Mouse (Mus musculus) telencephalon, adult 2 months (tissue): ENCODE results near the gene Lhcgr.

Experiments used
- DNase-seq: peaks from one replicate; pipeline ENCODE4 v3.0.0-alpha.2; 2011; ENCODE audit warnings: low read depth, low spot score

Lhcgr gene

GRCm38 (mm10) chr17:88703112-88703511, 88.7 kb downstream of the Lhcgr start:
- no peak for DNase-seq

- no peak for DNase-seq
These were observed 89.4 kb downstream of the Lhcgr start for GRCm38 (mm10) chr17:88702345-88702744.

GRCm38 (mm10) chr17:88700901-88701300, 90.9 kb downstream of the Lhcgr start:
- DNase-seq = no peak

DNA sequence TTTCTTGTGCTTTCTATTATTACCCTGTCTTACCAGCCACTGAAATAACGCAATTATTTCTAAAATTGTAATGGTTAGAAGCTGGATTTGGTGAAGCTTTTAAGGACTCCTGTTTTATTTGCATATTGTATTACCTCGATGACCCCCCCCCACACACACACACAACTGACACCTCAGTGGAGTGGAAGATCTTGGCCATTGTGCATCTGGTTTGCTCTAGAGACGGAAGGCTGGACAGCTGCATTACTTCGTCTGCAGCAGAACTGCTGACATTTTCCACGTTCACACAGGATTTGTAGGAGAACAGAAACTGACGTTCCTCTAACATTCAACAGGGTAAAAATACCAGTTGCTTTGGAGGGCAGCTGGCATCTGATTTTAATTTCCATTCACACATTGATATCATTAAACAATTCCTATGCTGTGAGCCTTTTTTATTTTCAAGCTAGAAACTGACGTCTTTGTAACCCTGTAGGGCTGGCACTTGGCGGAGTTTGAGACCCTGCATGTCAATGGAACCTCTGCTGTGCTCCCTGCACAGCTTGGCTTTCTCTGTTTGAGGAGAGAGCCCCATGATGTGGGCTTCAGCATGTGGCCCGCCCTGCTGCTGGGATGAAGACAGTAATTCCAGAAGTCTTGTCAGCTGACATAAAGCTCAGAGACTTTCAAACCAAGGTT, 95.0 kb downstream of the Lhcgr start:
- no peak for DNase-seq

- DNase-seq = no peak
These were observed 103.6 kb downstream of the Lhcgr start for GRCm38 (mm10) chr17:88688226-88688625.

GRCm38 (mm10) chr17:88675310-88676309, 116.2 kb downstream of the Lhcgr start:
- peak; percentile 17 for DNase-seq

- DNase-seq = no peak
These were observed 121.0 kb downstream of the Lhcgr start for GRCm38 (mm10) chr17:88670800-88671199.

GRCm38 (mm10) chr17:88669921-88670320, 121.9 kb downstream of the Lhcgr start:
- no peak for DNase-seq

- no peak for DNase-seq
These were observed 123.3 kb downstream of the Lhcgr start, which contains the start of gene Gtf2a1l for GRCm38 (mm10) chr17:88668452-88668851. TSS of gene Gtf2a1l (plus strand) at chr17:88668660.
